Mouse (Mus musculus): Measurements from ENCODE around the gene Vezf1. TPM values are rescaled to one million over a fixed set of nuclear protein-coding genes. Genes with fewer than 3 reads are reported as not detected.

Gene Vezf1
- 22.1 and 25.2 TPM in 2 replicates for polyA plus RNA-seq (2015; fragmentation: Nextera tagmentation; extraction: Ambion mirVana)

DNA sequence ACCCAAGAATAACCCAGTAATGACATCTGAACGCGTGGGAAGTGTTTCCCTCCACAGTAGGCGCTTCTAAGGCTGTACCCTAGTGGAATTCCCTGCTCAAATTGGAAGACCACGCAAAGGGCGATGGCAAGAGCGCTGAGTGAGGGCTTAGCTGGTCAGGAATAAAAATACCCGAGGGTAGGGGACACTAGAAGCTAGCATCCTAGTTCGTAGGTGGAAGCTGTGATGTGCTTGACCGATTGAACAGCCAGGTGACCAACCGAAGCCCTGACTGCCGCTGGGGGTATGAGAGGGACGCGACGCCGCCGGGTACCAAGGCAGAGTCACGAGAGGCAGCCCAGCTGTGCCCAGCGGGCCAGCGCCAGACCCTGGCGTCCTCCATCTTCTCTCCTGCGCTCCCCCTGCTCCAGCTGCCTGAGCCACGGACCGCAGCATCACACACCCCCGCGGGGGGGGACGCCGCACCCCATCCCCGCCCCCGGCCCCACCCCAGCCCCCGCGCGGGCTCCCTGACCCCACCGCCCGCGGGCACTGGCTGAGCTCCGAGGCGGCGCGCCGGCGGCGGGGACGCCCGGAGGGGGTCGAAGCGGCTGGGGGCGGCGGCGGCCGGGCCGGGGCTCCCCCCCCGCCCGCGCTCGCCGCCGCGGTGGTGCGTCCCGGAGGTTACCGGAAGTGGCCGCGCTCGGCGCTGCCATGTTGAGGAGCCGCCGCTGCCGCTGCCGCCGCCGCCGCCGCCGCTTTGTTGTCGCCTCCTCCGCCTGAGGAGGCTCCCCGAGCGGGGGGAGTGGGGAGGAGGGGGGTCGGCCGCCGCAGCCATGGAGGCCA is at the start of gene Vezf1:
TSS of gene Vezf1 (plus strand) at position 694 of the 825 bp plus-strand sequence.

DNA sequence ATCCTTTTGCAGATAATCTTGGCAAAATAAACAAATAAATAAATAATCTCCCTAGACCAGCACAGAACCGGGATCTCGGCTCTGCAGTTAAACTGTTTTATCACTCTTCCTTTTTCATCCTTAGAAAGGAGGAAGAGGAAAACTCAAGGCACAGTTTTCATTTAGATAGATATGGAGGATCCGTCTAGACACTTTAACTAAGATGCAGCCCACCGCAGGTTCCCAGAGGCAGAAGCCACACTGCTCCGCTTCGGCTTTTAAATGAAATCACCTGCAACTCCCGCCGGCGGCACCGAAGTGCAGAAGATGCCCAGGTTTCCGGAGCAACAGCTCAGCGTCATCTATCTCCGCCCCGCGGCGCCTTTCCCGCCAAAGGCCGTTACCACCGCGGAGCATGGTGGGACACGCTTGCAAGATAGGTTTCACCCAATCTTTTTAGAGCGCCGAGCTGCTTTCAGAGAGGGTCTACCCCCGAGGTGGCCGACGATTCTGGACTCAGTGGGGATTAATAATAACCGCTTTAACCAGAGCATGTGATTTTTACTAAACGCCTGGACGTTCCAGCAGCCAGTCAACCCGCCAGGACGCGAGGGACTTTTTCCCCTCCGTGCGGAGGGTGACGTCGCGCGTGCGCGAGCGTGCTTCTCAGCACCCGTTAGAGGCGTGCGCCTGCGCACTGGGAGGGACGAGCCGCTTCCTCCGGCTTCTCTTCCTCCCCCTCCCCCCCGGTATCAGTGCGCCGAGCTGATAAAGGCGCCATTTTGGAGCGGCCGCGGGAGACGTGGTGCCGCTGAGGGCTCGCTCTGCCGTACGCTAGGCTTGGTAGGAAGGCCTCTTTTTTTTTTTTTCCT is 20.9 kb upstream of the Vezf1 start, which contains the start of gene Srsf1:
TSS of gene Srsf1 (plus strand) at position 430 of the 851 bp plus-strand sequence.

DNA sequence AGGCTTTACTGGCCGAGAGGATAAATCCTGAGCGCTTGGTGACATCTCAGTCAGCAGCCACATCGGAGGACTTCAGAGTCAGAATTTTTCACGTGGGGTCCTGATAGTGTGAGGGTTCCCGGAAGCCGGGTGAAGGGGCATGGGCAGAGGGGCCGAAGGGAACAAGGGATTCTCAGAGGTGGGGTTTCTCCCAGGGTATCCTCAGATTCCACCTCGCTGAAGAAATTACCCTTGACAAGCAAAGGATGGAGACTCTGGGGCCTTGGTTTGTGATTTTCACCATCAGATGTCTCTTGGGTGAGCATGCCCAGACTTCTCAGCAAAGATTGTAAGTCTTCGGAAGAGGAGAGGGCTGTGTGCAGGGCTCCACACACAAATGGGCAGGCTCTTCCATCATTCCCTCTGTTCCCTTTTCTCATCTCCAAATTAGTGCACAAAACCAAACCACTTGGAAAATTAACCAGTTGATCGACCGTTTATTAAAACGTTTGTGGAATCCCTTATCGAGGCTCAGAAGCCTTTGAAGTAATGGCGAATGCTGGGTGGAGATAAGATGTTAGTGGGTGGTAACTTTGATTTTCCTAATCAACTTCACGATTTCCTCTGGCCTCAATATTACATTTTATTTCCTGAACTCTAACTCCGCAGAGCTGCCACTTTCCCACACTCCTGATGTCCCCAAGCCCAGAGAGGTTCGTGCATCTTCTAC is 30.1 kb downstream of the Vezf1 start, which contains the start of gene Cuedc1:
TSS of gene Cuedc1 (plus strand) at position 38 of the 709 bp plus-strand sequence.

Other genes starting within 250 kb of the Vezf1 start
- gene Lpo, start 240.0 kb upstream of the Vezf1 start, polyA plus RNA-seq (2015; fragmentation: Nextera tagmentation; extraction: Ambion mirVana): not detected in 2 replicates
- gene Mks1, start 215.1 kb upstream of the Vezf1 start, polyA plus RNA-seq (2015; fragmentation: Nextera tagmentation; extraction: Ambion mirVana): 4.1 and 5.7 TPM in 2 replicates
- gene Epx, start 192.7 kb upstream of the Vezf1 start, polyA plus RNA-seq (2015; fragmentation: Nextera tagmentation; extraction: Ambion mirVana): 0.45 and 0.66 TPM in 2 replicates
- gene Olfr462, start 176.0 kb upstream of the Vezf1 start, polyA plus RNA-seq (2015; fragmentation: Nextera tagmentation; extraction: Ambion mirVana): not detected in 2 replicates
- gene Olfr463, start 170.9 kb upstream of the Vezf1 start, polyA plus RNA-seq (2015; fragmentation: Nextera tagmentation; extraction: Ambion mirVana): not detected in 2 replicates
- gene Olfr464, start 147.3 kb upstream of the Vezf1 start, polyA plus RNA-seq (2015; fragmentation: Nextera tagmentation; extraction: Ambion mirVana): not detected in 2 replicates
- 15.8 and 17.7 TPM in 2 replicates for gene Dynll2, start 80.7 kb upstream of the Vezf1 start, polyA plus RNA-seq (2015; fragmentation: Nextera tagmentation; extraction: Ambion mirVana)
- 87.6 and 103 TPM in 2 replicates for gene Srsf1, start 20.9 kb upstream of the Vezf1 start, polyA plus RNA-seq (2015; fragmentation: Nextera tagmentation; extraction: Ambion mirVana)
- 26.6 and 35.0 TPM in 2 replicates for gene Cuedc1, start 29.8 kb downstream of the Vezf1 start, polyA plus RNA-seq (2015; fragmentation: Nextera tagmentation; extraction: Ambion mirVana)
- 38.9 and 45.0 TPM in 2 replicates for gene Mrps23, start 136.1 kb downstream of the Vezf1 start, polyA plus RNA-seq (2015; fragmentation: Nextera tagmentation; extraction: Ambion mirVana)
- not detected in 2 replicates for gene Ccdc182, start 225.8 kb downstream of the Vezf1 start, polyA plus RNA-seq (2015; fragmentation: Nextera tagmentation; extraction: Ambion mirVana)